Mouse (Mus musculus) stomach, adult 2 months (tissue): ENCODE measurements around the gene Cdh1. TPM values are rescaled to one million over a fixed set of nuclear protein-coding genes. Genes with fewer than 3 reads are reported as not detected.

Experiments used
- polyA plus RNA-seq: library from polyadenylated mRNA; depleted of rRNA; stranded (reverse); fragments of >200 nt; gene quantifications from 2 replicates; pipeline ENCODE4 v1.2.3, GENCODE M21; 2012; rRNA removed

Gene Cdh1
- polyA plus RNA-seq, result 91.5 and 121 TPM in 2 replicates

DNA sequence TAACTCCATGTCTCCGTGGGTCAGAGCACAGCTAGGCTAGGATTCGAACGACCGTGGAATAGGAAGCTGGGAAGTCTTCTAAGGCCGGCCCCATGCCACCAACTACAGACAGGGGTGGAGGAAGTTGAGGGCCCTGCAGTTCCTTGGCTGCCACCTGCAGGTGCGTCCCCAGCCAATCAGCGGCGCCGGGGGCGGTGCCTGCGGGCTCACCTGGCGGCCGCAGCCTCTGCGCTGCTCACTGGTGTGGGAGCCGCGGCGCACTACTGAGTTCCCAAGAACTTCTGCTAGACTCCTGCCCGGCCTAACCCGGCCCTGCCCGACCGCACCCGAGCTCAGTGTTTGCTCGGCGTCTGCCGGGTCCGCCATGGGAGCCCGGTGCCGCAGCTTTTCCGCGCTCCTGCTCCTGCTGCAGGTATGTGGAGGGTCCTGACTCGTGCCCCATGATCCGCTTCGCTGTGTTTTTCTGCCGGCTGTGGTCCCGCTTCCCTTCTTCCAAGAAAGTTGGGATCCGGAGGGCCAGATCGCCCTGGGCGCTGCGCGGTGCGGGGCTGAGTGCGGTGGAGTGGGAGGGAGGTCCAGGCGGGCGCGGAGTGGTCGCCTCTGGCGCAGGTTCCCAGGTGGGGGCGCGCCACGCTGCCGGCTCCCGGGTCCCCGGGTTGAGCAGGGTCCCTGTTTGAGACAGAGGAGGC, at the start of gene Cdh1:
Cdh1 (plus strand) TSS at position 221 of the 689 bp plus-strand sequence.

DNA sequence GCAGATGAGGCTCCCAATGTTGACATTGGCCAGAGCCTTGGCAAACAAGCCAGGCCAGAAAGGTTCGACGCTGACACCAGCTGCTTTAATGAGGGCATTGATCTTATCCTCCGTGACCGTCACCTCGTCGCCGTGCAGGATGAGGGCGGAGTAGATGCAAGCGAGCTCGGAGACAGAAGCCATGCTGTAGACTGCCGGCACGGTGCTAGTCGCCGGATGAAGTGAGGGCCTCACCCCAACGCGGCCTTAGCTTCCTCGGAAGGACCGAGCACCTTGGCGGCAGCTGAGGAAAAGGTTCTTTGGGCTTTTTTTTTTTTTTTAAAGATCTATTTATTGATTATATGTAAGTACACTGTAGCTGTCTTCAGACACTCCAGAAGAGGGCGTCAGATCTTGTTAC, 30.0 kb upstream of the Cdh1 start, which contains the start of gene Gm10073:
Gm10073 (minus strand) TSS at position 294 of the 400 bp plus-strand sequence.

DNA sequence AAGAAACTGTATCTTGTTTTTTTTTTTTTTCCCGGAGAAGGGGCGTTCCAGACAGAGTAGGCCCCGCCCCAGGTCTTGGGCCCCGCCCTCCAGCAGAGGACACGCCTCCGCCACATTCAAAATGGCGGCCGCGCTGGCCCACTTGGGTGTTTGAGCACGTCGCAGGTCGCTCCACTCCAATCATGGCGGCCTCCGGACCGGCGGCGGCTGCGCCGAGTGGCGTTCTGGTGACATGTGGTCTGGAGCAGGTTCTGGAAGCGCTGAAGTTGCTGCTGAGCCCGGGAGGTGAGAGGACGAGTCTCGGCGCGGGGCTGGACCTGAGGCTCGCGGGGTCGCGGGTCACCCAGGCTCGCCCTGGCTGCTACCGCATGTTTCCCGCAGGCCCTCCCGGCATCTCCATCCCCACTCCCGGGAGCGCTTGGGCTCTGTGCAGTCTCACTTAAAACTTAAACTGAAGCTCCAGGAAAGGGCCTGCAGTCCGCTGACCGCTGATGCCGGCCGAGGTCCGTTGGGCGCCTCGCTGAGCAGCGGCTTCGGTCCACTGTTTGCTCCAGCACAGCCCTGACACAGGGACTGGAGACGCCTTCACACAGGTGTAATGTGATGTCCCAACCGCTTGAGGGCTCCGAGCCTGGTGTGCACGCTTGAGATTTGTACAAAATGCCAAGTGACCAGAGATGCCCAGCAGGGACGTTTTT, 80.0 kb downstream of the Cdh1 start, which contains the start of gene Tango6:
Tango6 (plus strand) TSS at position 98 of the 698 bp plus-strand sequence.

Other genes starting within 250 kb of the Cdh1 start
- 0.37 and 0.54 TPM in 2 replicates for gene Zfp90, start 188.0 kb upstream of the Cdh1 start, polyA plus RNA-seq
- gene 6030452D12Rik, start 102.8 kb upstream of the Cdh1 start, polyA plus RNA-seq, result not detected in 2 replicates
- 1.8 and 2.1 TPM in 2 replicates for gene Cdh3, start 92.5 kb upstream of the Cdh1 start, polyA plus RNA-seq
- gene Gm10073, start 29.9 kb upstream of the Cdh1 start, polyA plus RNA-seq, result 26.5 and 33.5 TPM in 2 replicates
- gene Tango6, start 79.7 kb downstream of the Cdh1 start, polyA plus RNA-seq, result 1.9 and 2.1 TPM in 2 replicates